Mouse (Mus musculus) neural tube, embryonic 13.5 days (tissue): ENCODE results near the gene Kcnj10. TPM values are rescaled to one million over a fixed set of nuclear protein-coding genes. Genes with fewer than 3 reads are reported as not detected.
A peak's percentile ranks its signal among the peaks of the same experiment; 100 is the strongest.

Experiments
- ATAC-seq: fragments of 200-750 bp; cut with Nextera tagmentation; 2 replicates; pipeline ENCODE4 v1.8.0; 2017; ENCODE audit warnings: low read depth, mild to moderate bottlenecking, moderate TSS enrichment, moderate library complexity
- H3K27ac ChIP-seq: fragments of 300-500 bp; sonication (generic); replicated peaks from 2 replicates; pipeline ENCODE4 v1.5.1; 2015; ENCODE audit warnings: moderate library complexity, mild to moderate bottlenecking, inconsistent platforms
- H3K27me3 ChIP-seq: fragments of 300-500 bp; sonication (generic); 2 replicates; pipeline ENCODE4 v1.6.1; 2015; ENCODE audit warnings: mild to moderate bottlenecking, inconsistent platforms
- H3K36me3 ChIP-seq: fragments of 300-500 bp; sonication (generic); 2 replicates; pipeline ENCODE4 v1.6.1; 2015; ENCODE audit warnings: mild to moderate bottlenecking, inconsistent platforms
- H3K4me1 ChIP-seq: fragments of 300-500 bp; sonication (generic); replicated peaks from 2 replicates; pipeline ENCODE4 v1.6.1; 2015; ENCODE audit warnings: inconsistent platforms
- H3K4me2 ChIP-seq: fragments of 300-500 bp; sonication (generic); 2 replicates; pipeline ENCODE4 v1.6.1; 2015; ENCODE audit warnings: inconsistent platforms, mild to moderate bottlenecking, moderate library complexity
- H3K4me3 ChIP-seq: fragments of 300-500 bp; sonication (generic); 2 replicates; pipeline ENCODE4 v1.5.1; 2015; ENCODE audit warnings: mild to moderate bottlenecking, inconsistent platforms
- H3K9ac ChIP-seq: fragments of 300-500 bp; sonication (generic); 2 replicates; pipeline ENCODE4 v1.6.1; 2015; ENCODE audit warnings: moderate library complexity, mild to moderate bottlenecking, inconsistent platforms
- H3K9me3 ChIP-seq: fragments of 300-500 bp; sonication (generic); 2 replicates; pipeline ENCODE4 v1.6.1; 2016; ENCODE audit warnings: inconsistent platforms
- WGBS: fragments of 180-500 bp; shearing (Covaris S2); methylation state at CpG from one replicate; pipeline ENCODE4 v1.1.7; 2015; 5-methylcytosine and 5-hydroxymethylcytosine counted together
- polyA plus RNA-seq: library from polyadenylated mRNA; unstranded; fragments of >200 nt; fragmentation: Nextera tagmentation; extraction: Ambion mirVana; gene quantifications from 2 replicates; pipeline ENCODE4 v1.2.1, GENCODE M21; 2015

Gene Kcnj10
- polyA plus RNA-seq, 1 experiment from 2014 or later = 1.9 TPM

DNA sequence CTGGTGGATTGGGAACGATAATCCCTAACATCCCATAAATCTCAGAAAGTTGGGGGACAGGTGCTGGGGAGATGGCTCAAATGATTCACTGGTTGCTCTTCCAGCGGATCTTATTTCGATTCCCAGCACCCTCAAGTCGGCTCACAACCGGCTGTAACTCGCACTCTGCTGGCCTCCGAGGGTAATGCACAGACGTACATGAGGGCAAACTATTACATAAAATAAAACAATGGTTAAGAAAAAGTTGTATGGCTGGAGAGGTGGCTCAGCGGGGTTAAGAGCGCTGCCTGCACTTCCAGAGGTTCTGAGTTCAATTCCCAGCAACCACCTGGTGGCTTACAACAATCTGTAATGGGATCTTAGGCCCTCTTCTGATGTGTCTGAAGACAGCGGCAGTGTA, 14.3 kb upstream of the Kcnj10 start:
- peaks cover 30% of the 10 kb centered on the region for H3K4me1 ChIP-seq
- no peaks in the 10 kb centered on the region for H3K9me3 ChIP-seq
- no peaks in the 10 kb centered on the region for H3K36me3 ChIP-seq
- H3K4me2 ChIP-seq = peak overlapping the region; percentile 69
- ATAC-seq = no peak
- peak overlapping the region; percentile 70 for H3K9ac ChIP-seq
- peaks cover 25% of the 10 kb centered on the region for H3K27me3 ChIP-seq
- H3K4me3 ChIP-seq = peak overlapping the region; percentile 45
- no peak overlapping the region for H3K27ac ChIP-seq
- WGBS = 57% methylated on average over 11 of the region's 11 CpGs

DNA sequence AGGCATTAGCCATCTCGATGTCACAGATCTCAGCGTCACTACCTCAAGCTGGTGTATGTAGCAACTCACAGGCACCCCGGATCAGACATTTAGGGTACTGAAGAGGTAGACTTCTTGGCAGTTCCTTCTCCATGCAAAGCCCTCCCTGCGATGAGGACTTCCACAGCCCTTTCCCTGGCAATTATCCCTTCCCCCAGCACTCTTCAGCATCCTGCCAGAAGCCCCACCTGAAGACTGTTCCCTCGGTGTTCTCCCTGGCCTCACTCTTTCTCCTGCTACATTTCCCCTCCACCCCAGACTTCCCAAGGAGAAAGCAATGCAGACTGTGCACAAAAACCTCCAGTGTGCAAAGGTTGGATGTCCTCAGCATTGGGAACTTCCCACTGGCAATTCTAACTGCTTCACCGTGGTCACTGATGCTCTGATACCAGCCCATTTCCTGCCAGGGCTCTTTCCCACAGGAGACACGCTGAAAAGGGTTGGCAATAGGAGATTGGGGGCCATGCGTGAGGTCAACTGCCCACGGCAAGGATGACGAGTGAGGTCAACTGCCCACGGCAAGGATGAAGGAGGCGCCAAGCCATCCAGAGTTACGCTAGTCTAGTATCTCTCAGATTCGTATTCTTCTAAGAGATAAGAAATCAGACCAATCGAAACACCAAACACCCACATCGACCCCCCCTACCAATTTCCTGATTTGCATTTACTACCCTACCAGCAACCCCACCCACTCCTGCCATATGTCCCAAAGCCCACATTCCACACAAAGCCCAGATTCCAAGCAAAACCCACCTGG, 13.6 kb upstream of the Kcnj10 start:
- Histone ChIP-seq H3K4me2 (no peak overlapping the region), H3K9ac (no peak overlapping the region), H3K9me3 (no peaks in the 10 kb centered on the region), H3K27me3 (peaks cover 25% of the 10 kb centered on the region), H3K36me3 (no peaks in the 10 kb centered on the region), H3K4me1 (peaks cover 30% of the 10 kb centered on the region), H3K4me3 (no peak overlapping the region), H3K27ac (no peak overlapping the region)
- ATAC-seq = no peak
- 87% methylated on average over 16 of the region's 16 CpGs for WGBS

DNA sequence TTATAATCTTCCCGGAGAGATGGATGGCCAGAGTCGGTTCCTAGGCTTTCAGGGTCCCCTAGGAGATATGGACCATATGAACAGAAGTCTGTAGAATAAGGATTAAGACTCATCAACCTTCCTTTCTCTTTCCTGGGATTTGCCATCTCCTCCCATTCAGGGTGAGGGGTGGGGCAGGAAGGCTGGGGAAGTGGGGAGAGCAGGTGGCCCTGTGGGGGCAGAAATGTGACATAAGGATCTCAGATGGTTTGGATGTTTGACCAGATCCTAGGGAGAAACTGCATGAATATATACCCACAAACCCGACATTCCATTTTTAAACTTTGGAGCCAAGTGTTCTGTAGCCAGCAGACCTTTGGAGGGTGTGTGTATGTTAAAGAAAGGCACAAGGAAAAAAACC, 13.0 kb upstream of the Kcnj10 start:
- no peak overlapping the region for H3K27ac ChIP-seq
- H3K36me3 ChIP-seq = no peaks in the 10 kb centered on the region
- WGBS = 84% methylated on average over 3 of the region's 3 CpGs
- H3K9ac ChIP-seq = no peak overlapping the region
- H3K4me2 ChIP-seq = no peak overlapping the region
- peaks cover 25% of the 10 kb centered on the region for H3K27me3 ChIP-seq
- peaks cover 27% of the 10 kb centered on the region for H3K4me1 ChIP-seq
- H3K4me3 ChIP-seq = no peak overlapping the region
- no peak for ATAC-seq
- H3K9me3 ChIP-seq = no peaks in the 10 kb centered on the region

DNA sequence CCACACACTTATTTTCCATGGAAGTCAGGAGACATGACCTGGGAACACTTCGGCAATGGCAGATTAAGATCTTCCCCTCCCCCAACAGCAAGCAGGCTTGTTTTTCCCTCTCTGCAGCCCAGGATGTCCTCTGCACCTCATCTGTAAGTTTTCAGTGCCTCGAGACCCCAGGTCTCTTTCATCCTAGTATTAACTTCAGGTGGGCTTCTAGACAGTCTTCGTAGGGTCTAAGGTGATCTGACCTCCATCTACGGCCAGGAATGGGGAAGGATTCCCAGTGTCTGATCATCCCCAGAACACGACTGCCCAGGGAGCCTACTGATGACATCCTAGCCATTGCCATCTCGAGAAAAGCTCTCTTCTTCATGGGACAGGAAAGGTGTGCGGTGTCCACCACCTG, 12.5 kb upstream of the Kcnj10 start:
- peak overlapping the region; percentile 26 for H3K4me3 ChIP-seq
- ATAC-seq = no peak
- H3K9ac ChIP-seq = no peak overlapping the region

DNA sequence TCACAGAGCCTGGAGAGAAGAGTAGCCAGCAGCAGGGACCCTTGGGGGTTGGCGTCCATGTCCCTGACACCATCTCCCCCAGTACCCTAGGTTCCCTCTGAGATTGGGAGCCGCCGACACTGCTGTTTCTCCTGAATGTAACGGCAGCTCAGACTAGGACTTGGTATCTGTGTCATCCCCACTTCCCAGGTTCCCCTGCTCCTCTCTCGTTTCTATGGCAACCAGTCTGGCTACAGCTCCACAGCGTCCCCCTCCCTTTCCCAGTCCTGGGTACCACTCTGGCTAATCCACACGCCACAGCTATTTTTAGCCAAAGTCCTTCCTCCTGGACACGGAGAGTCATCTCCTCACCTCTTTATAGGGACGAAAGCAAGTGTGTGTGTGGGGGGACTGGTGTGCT, 11.9 kb upstream of the Kcnj10 start, which contains the start of gene Kcnj9:
Kcnj9 (minus strand) TSS at position 188 of the 400 bp plus-strand sequence.
- 23% methylated on average over 9 of the region's 9 CpGs for WGBS
- H3K4me2 ChIP-seq = peak within 1 kb of the TSS; percentile 51

More for the DNA sequence above, 12.5 kb upstream of the Kcnj10 start:
- Histone ChIP-seq H3K36me3 (no peaks in the 10 kb centered on the region), H3K4me1 (peaks cover 23% of the 10 kb centered on the region), H3K9me3 (no peaks in the 10 kb centered on the region), H3K27me3 (peaks cover 25% of the 10 kb centered on the region), H3K27ac (no peak overlapping the region), H3K4me2 (peak overlapping the region; percentile 51)
- WGBS = 85% methylated on average over 7 of the region's 7 CpGs

DNA sequence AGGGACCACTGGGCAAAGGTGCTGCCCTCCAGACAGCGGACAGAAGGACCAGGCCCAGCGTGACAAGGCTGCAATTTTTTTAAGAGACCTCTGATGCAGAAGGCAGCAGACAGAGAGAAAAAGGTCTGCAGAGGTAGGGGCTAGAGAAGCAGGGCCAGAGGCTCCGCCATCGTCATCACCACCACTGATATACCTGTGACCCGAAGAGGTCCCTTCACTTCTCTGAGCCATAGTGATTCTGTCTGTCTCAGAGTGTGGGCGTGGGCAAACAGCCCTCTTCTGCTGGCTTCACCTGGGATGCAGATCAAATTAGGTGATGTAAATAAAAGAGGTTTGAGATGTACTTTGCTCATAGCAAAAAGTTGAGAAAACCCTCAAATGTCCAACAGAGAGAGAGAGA, 11.4 kb upstream of the Kcnj10 start:
- H3K4me1 ChIP-seq = peaks cover 23% of the 10 kb centered on the region
- H3K27me3 ChIP-seq = peaks cover 25% of the 10 kb centered on the region
- peak overlapping the region; percentile 51 for H3K4me2 ChIP-seq
- no peaks in the 10 kb centered on the region for H3K36me3 ChIP-seq
- peak overlapping the region; percentile 47 for H3K9ac ChIP-seq
- ATAC-seq = no peak; the same call in 1 of the 2 replicates
- 67% methylated on average over 6 of the region's 6 CpGs for WGBS
- no peak overlapping the region for H3K4me3 ChIP-seq
- H3K27ac ChIP-seq = peak overlapping the region; percentile 15; the same call in 1 of the 2 replicates
- H3K9me3 ChIP-seq = no peaks in the 10 kb centered on the region

More for the DNA sequence above, 11.9 kb upstream of the Kcnj10 start, which contains the start of gene Kcnj9:
- H3K27me3 ChIP-seq = peaks cover 25% of the 10 kb centered on the region
- peak within 1 kb of the TSS; percentile 59 for H3K9ac ChIP-seq
- H3K4me1 ChIP-seq = peaks cover 23% of the 10 kb centered on the region
- H3K9me3 ChIP-seq = no peaks in the 10 kb centered on the region
- peak within 1 kb of the TSS; percentile 15; the same call in 1 of the 2 replicates for H3K27ac ChIP-seq
- peak within 1 kb of the TSS; percentile 26 for H3K4me3 ChIP-seq
- peak; percentile 73 for ATAC-seq
- H3K36me3 ChIP-seq = no peaks in the 10 kb centered on the region

DNA sequence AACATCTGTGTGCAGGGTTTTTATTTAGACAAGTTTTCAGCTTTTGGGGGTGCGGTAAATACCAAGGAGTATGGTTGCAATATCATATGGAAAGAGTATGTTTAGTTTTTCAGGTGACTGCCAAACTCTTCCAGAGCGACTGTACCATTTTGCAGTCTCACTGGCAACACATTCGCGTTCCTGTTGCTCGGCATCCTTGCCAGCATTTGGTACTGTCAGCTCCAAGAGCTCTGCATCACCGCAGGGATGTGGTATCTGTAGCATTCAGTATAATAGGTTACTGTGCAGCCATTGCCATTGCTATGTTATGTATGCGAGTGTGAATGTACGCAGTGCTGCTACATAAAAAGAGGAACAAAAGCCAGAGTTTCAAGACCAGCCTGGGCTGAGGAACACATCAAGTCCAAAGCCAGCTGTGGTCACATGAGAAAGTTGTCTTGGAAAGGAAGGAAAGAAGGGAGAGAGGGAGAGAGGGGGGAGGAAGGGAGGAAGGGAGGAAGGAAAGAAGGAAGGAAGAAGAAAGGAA, 9.5 kb upstream of the Kcnj10 start:
- no peak for ATAC-seq
- H3K9me3 ChIP-seq = no peaks in the 10 kb centered on the region
- H3K36me3 ChIP-seq = no peaks in the 10 kb centered on the region
- H3K4me1 ChIP-seq = peaks cover 14% of the 10 kb centered on the region
- no peak overlapping the region for H3K27ac ChIP-seq
- peaks cover 15% of the 10 kb centered on the region for H3K27me3 ChIP-seq
- H3K4me3 ChIP-seq = no peak overlapping the region
- WGBS = 64% methylated on average over 8 of the region's 8 CpGs
- no peak overlapping the region for H3K9ac ChIP-seq
- no peak overlapping the region for H3K4me2 ChIP-seq

DNA sequence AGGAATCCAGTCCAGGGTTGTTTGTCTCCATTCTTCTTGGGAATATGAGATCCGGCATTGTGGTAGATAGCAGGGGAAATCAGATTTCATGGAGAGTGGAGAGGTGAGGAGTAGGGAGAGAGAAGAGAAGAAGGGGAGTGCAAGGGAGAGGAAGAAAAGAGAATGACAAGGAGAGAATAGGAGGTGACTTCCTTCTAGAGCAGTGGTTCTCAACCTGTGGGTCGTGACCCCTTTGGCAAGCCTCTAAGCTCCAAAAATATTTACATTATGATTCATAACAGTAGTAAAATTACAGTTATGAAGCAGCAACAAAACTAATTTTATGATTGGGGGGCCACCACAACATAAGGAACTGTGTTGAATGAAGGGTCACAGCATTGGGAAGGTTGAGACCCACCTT, 8.1 kb upstream of the Kcnj10 start:
- H3K4me1 ChIP-seq = peaks cover 18% of the 10 kb centered on the region
- no peaks in the 10 kb centered on the region for H3K9me3 ChIP-seq
- no peak overlapping the region for H3K9ac ChIP-seq
- no peak overlapping the region for H3K4me2 ChIP-seq
- WGBS = 96% methylated on average over 2 of the region's 2 CpGs
- no peak for ATAC-seq
- H3K4me3 ChIP-seq = no peak overlapping the region
- no peaks in the 10 kb centered on the region for H3K36me3 ChIP-seq
- H3K27me3 ChIP-seq = peaks cover 2% of the 10 kb centered on the region
- H3K27ac ChIP-seq = no peak overlapping the region

DNA sequence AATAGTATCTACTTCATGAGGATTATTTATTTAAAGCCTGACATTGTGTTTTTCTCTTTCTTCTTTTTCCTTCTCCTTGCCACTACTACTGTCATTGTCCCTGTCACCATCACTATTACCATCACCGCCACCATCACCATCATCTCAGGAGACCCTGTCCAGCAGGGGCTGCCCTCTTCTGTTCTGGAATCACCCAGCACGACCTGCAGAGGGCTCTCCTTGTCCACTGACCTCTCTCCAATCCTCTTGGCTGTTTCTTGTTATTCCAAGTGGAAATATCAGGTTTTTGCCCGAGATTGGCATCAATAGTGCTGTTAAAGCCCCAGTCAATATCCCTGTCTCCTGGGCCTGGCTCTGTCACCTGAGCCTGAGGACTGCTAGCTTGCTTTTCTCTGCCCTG, 7.5 kb upstream of the Kcnj10 start:
- Histone ChIP-seq H3K9ac (no peak overlapping the region), H3K36me3 (no peaks in the 10 kb centered on the region), H3K4me3 (no peak overlapping the region), H3K27ac (no peak overlapping the region), H3K4me1 (peaks cover 18% of the 10 kb centered on the region), H3K27me3 (no peaks in the 10 kb centered on the region), H3K9me3 (no peaks in the 10 kb centered on the region), H3K4me2 (no peak overlapping the region)
- no peak for ATAC-seq
- 22% methylated on average over 3 of the region's 3 CpGs for WGBS

DNA sequence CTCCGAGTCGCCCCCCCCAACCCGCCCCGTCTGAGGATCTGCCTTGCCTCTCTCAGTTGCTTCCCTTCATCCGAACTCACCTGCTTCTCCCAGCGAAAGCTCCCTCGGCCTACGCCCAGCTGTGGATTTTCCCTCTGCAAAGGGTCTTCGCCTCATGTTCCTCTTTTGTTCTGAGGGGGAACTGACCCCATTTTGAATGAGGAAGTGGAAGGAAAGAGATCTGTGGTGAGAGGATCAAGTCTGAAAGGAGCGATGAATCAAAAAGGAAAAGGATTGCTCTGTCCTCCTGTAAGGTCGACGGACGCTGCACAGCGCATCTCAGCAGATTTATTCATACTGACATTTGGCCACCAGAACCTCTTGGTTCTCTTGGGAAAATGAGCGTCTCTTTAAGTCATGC, 5.2 kb upstream of the Kcnj10 start:
- H3K27ac ChIP-seq = no peak overlapping the region
- H3K36me3 ChIP-seq = no peaks in the 10 kb centered on the region
- H3K27me3 ChIP-seq = peaks cover 6% of the 10 kb centered on the region
- no peak for ATAC-seq
- 78% methylated on average over 15 of the region's 15 CpGs for WGBS
- H3K9me3 ChIP-seq = no peaks in the 10 kb centered on the region
- no peak overlapping the region for H3K4me2 ChIP-seq
- H3K9ac ChIP-seq = no peak overlapping the region
- H3K4me1 ChIP-seq = peaks cover 14% of the 10 kb centered on the region
- no peak overlapping the region for H3K4me3 ChIP-seq

DNA sequence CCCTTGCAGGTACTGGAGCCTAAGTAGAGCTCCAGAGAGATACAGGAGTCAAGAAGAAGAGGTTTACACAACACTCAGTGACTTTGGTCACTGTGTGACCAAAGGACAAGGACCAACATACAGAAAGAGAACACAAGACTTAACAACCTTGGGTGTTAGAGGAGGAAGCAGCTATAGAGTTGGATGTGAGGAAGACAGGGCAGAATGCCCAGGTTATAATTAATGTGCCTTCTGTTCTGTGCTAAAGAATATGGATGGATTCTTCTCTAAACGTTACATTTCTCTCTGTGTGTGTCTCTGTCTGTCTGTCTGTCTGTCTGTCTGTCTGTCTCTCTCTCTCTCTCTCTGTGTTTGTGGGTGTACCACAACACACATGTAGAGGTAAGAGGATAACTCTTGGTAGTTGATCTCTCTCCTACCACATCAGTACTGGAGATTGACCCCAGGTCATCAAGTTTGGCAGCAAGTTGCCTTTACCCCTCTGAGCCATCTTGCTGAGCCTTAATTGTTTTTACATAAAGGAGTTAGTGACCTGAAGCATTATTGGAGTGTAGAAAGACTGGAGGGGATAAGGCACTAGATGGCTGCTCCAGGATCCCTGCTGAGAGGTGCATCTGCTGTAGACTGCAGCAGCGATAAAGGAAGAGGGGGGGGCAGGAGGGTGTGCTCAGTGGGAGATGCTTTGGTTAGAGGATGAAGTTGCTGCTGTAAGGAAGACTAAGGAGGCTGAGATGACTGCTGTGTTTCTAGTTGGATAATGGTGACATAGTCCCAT, 3.4 kb upstream of the Kcnj10 start:
- WGBS = 22% methylated on average over 2 of the region's 2 CpGs
- H3K9ac ChIP-seq = no peak overlapping the region

DNA sequence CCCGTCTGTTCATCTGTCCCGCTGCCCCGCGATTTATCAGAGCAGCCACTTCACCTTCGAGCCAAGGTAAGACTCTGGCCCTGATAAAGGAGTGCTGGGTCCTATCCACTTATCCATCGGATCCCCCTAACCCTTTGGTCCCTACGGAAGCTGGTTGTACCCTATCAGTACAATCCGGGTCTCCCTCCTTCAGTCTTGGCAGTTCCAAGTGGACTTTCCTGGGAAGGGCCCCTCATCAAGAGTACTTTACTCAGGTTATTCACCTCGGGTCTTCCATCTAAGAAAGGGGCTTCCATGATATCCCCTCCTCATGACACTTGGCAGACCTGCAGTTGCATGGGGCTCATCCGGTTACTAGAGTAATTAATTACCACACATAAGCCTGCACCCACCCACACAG, 376 bp downstream of the Kcnj10 start:
- peak; percentile 1; the same call in 1 of the 2 replicates for ATAC-seq
- H3K27ac ChIP-seq = peak overlapping the region; percentile 64

More for the DNA sequence above, 3.4 kb upstream of the Kcnj10 start:
- Histone ChIP-seq H3K4me1 (peaks cover 26% of the 10 kb centered on the region), H3K4me2 (no peak overlapping the region), H3K27ac (no peak overlapping the region), H3K27me3 (peaks cover 17% of the 10 kb centered on the region), H3K9me3 (no peaks in the 10 kb centered on the region), H3K36me3 (no peaks in the 10 kb centered on the region), H3K4me3 (no peak overlapping the region)
- ATAC-seq = no peak

More for the DNA sequence above, 376 bp downstream of the Kcnj10 start:
- peak overlapping the region; percentile 48 for H3K4me3 ChIP-seq
- WGBS = 19% methylated on average over 10 of the region's 10 CpGs
- H3K36me3 ChIP-seq = no peaks in the 10 kb centered on the region
- no peaks in the 10 kb centered on the region for H3K9me3 ChIP-seq
- peaks cover 41% of the 10 kb centered on the region for H3K4me1 ChIP-seq
- H3K4me2 ChIP-seq = peak overlapping the region; percentile 66
- peak overlapping the region; percentile 61; the same call in 1 of the 2 replicates for H3K9ac ChIP-seq
- peaks cover 17% of the 10 kb centered on the region for H3K27me3 ChIP-seq
